Mouse (Mus musculus) brain, embryonic 14.5 days (tissue): ENCODE data around the gene Olfr56.
"Not testable (repeated sequence)": the region's sequence is repeated elsewhere in the genome, so short reads cannot be mapped to it uniquely, and the experiment has no call there.

ENCODE experiments used
- CTCF ChIP-seq: fragments of 200-500 bp; IDR thresholded peaks from 2 replicates; pipeline ENCODE4 v1.5.1; 2012; ENCODE audit warnings: inconsistent platforms, mild to moderate bottlenecking, moderate library complexity, borderline replicate concordance; ENCODE audit not compliant: insufficient read depth, insufficient read length; ENCODE audit errors: extremely low read depth
- POLR2A ChIP-seq: fragments of 200-500 bp; IDR thresholded peaks from 2 replicates; pipeline ENCODE4 v1.6.1; 2012; ENCODE audit warnings: mild to moderate bottlenecking, inconsistent platforms, borderline replicate concordance; ENCODE audit not compliant: poor library complexity, insufficient read depth, insufficient read length, severe bottlenecking; ENCODE audit errors: extremely low read depth

GRCm38 (mm10) chr11:48979251-48979650 is 562 bp downstream of the Olfr56 start, which contains the start of gene 9930111J21Rik1:
- not testable (repeated sequence) for TF ChIP-seq POLR2A, CTCF
